Mouse (Mus musculus): ENCODE measurements around the gene Golga4. TPM values are rescaled to one million over a fixed set of nuclear protein-coding genes. Genes with fewer than 3 reads are reported as not detected.

The Golga4 gene
- polyA plus RNA-seq, 1 experiment, result 19.4 TPM

GRCm38 (mm10) chr9:118545146-118545545 is 39.1 kb downstream of the Golga4 start:
- 83% methylated on average over 6 of the region's 6 CpGs for WGBS
- no peak for TF ChIP-seq POLR2A (IDR thresholded peaks at IDR 0.05; ENCODE audit: control insufficient read depth, extremely low read depth, insufficient read depth, low read length, poor library complexity)
- no peak for TF ChIP-seq CTCF (IDR thresholded peaks at IDR 0.05; ENCODE audit: borderline replicate concordance, control insufficient read depth, extremely low read depth, insufficient read depth, low read length, poor library complexity)
- no peaks in the 10 kb centered on the region for H3K27me3 ChIP-seq (ENCODE audit: control insufficient read depth, insufficient read depth, low read length)
- no peak for DNase-seq
- peaks cover 23% of the 10 kb centered on the region for H3K36me3 ChIP-seq (ENCODE audit: control insufficient read depth, insufficient read depth, low read length)
- no peaks in the 10 kb centered on the region for H3K4me1 ChIP-seq (replicated peaks; ENCODE audit: control insufficient read depth, insufficient read depth, low read length)
- no peak overlapping the region for H3K4me3 ChIP-seq (ENCODE audit: control insufficient read depth, insufficient read depth, low read length)
- no peak overlapping the region for H3K27ac ChIP-seq (ENCODE audit: control insufficient read depth, insufficient read depth, low read length)

- TF ChIP-seq CTCF (IDR thresholded peaks at IDR 0.05; ENCODE audit: borderline replicate concordance, control insufficient read depth, extremely low read depth, insufficient read depth, low read length, poor library complexity), result no peak
- no peak for TF ChIP-seq POLR2A (IDR thresholded peaks at IDR 0.05; ENCODE audit: control insufficient read depth, extremely low read depth, insufficient read depth, low read length, poor library complexity)
- 98% methylated on average over 12 of the region's 12 CpGs for WGBS
- Histone ChIP-seq H3K36me3 (ENCODE audit: control insufficient read depth, insufficient read depth, low read length) (peaks cover 39% of the 10 kb centered on the region), H3K4me1 (replicated peaks; ENCODE audit: control insufficient read depth, insufficient read depth, low read length) (no peaks in the 10 kb centered on the region), H3K4me3 (ENCODE audit: control insufficient read depth, insufficient read depth, low read length) (no peak overlapping the region), H3K27ac (ENCODE audit: control insufficient read depth, insufficient read depth, low read length) (no peak overlapping the region), H3K27me3 (ENCODE audit: control insufficient read depth, insufficient read depth, low read length) (no peaks in the 10 kb centered on the region)
- no peak for DNase-seq
Observed at GRCm38 (mm10) chr9:118548651-118549050, 42.6 kb downstream of the Golga4 start.

- TF ChIP-seq CTCF (IDR thresholded peaks at IDR 0.05; ENCODE audit: borderline replicate concordance, control insufficient read depth, extremely low read depth, insufficient read depth, low read length, poor library complexity), result no peak
- TF ChIP-seq POLR2A (IDR thresholded peaks at IDR 0.05; ENCODE audit: control insufficient read depth, extremely low read depth, insufficient read depth, low read length, poor library complexity), result no peak
- Histone ChIP-seq H3K36me3 (ENCODE audit: control insufficient read depth, insufficient read depth, low read length) (peaks cover 67% of the 10 kb centered on the region), H3K27ac (ENCODE audit: control insufficient read depth, insufficient read depth, low read length) (no peak overlapping the region), H3K4me3 (ENCODE audit: control insufficient read depth, insufficient read depth, low read length) (no peak overlapping the region), H3K27me3 (ENCODE audit: control insufficient read depth, insufficient read depth, low read length) (no peaks in the 10 kb centered on the region), H3K4me1 (replicated peaks; ENCODE audit: control insufficient read depth, insufficient read depth, low read length) (no peaks in the 10 kb centered on the region)
- WGBS, result 93% methylated on average over 24 of the region's 24 CpGs
- no peak for DNase-seq
Observed at GRCm38 (mm10) chr9:118556951-118557780, 51.1 kb downstream of the Golga4 start.

GRCm38 (mm10) chr9:118563356-118563755 is 57.3 kb downstream of the Golga4 start:
- Histone ChIP-seq H3K36me3 (ENCODE audit: control insufficient read depth, insufficient read depth, low read length) (peaks cover 80% of the 10 kb centered on the region), H3K27ac (ENCODE audit: control insufficient read depth, insufficient read depth, low read length) (no peak overlapping the region), H3K4me1 (replicated peaks; ENCODE audit: control insufficient read depth, insufficient read depth, low read length) (no peaks in the 10 kb centered on the region), H3K27me3 (ENCODE audit: control insufficient read depth, insufficient read depth, low read length) (no peaks in the 10 kb centered on the region), H3K4me3 (ENCODE audit: control insufficient read depth, insufficient read depth, low read length) (no peak overlapping the region)
- TF ChIP-seq CTCF (IDR thresholded peaks at IDR 0.05; ENCODE audit: borderline replicate concordance, control insufficient read depth, extremely low read depth, insufficient read depth, low read length, poor library complexity) (no peak), POLR2A (IDR thresholded peaks at IDR 0.05; ENCODE audit: control insufficient read depth, extremely low read depth, insufficient read depth, low read length, poor library complexity) (no peak)
- WGBS, result 98% methylated on average over 11 of the region's 11 CpGs
- DNase-seq, result no peak

GRCm38 (mm10) chr9:118563866-118564265 is 57.8 kb downstream of the Golga4 start:
- TF ChIP-seq CTCF (IDR thresholded peaks at IDR 0.05; ENCODE audit: borderline replicate concordance, control insufficient read depth, extremely low read depth, insufficient read depth, low read length, poor library complexity) (no peak), POLR2A (IDR thresholded peaks at IDR 0.05; ENCODE audit: control insufficient read depth, extremely low read depth, insufficient read depth, low read length, poor library complexity) (no peak)
- H3K27me3 ChIP-seq (ENCODE audit: control insufficient read depth, insufficient read depth, low read length), result no peaks in the 10 kb centered on the region
- H3K4me1 ChIP-seq (replicated peaks; ENCODE audit: control insufficient read depth, insufficient read depth, low read length), result no peaks in the 10 kb centered on the region
- no peak overlapping the region for H3K4me3 ChIP-seq (ENCODE audit: control insufficient read depth, insufficient read depth, low read length)
- DNase-seq, result no peak
- peaks cover 75% of the 10 kb centered on the region for H3K36me3 ChIP-seq (ENCODE audit: control insufficient read depth, insufficient read depth, low read length)
- H3K27ac ChIP-seq (ENCODE audit: control insufficient read depth, insufficient read depth, low read length), result no peak overlapping the region
- 94% methylated on average over 7 of the region's 7 CpGs for whole genome bisulfite sequencing

- Histone ChIP-seq H3K27me3 (ENCODE audit: control insufficient read depth, insufficient read depth, low read length) (no peaks in the 10 kb centered on the region), H3K36me3 (ENCODE audit: control insufficient read depth, insufficient read depth, low read length) (peaks cover 74% of the 10 kb centered on the region), H3K27ac (ENCODE audit: control insufficient read depth, insufficient read depth, low read length) (no peak overlapping the region), H3K4me1 (replicated peaks; ENCODE audit: control insufficient read depth, insufficient read depth, low read length) (no peaks in the 10 kb centered on the region), H3K4me3 (ENCODE audit: control insufficient read depth, insufficient read depth, low read length) (no peak overlapping the region)
- TF ChIP-seq POLR2A (IDR thresholded peaks at IDR 0.05; ENCODE audit: control insufficient read depth, extremely low read depth, insufficient read depth, low read length, poor library complexity) (no peak), CTCF (IDR thresholded peaks at IDR 0.05; ENCODE audit: borderline replicate concordance, control insufficient read depth, extremely low read depth, insufficient read depth, low read length, poor library complexity) (no peak)
- WGBS, result 95% methylated on average over 16 of the region's 16 CpGs
- no peak for DNase-seq
Observed at GRCm38 (mm10) chr9:118564696-118565095, 58.6 kb downstream of the Golga4 start.
